Mouse (Mus musculus): ENCODE measurements around the gene Sh2d2a. TPM values are rescaled to one million over a fixed set of nuclear protein-coding genes. Genes with fewer than 3 reads are reported as not detected.

Sh2d2a gene
- polyA plus RNA-seq, 1 experiment from 2014 or later = not detected

GRCm38 (mm10) chr3:87829025-87829424 is 17.5 kb upstream of the Sh2d2a start:
- no peaks in the 10 kb centered on the region for H3K27me3 ChIP-seq
- no peaks in the 10 kb centered on the region for H3K9me3 ChIP-seq
- WGBS = 63% methylated on average over 10 of the region's 10 CpGs

GRCm38 (mm10) chr3:87832109-87832859 is 14.3 kb upstream of the Sh2d2a start:
- Histone ChIP-seq H3K27me3 (no peaks in the 10 kb centered on the region), H3K4me2 (replicated peaks) (no peak overlapping the region), H3K9me3 (no peaks in the 10 kb centered on the region), H3K4me3 (replicated peaks) (no peak overlapping the region), H3K4me1 (replicated peaks) (no peaks in the 10 kb centered on the region), H3K27ac (no peak overlapping the region), H3K9ac (replicated peaks) (no peak overlapping the region), H3K36me3 (no peaks in the 10 kb centered on the region)
- ATAC-seq = no peak
- 86% methylated on average over 7 of the region's 7 CpGs for WGBS

More at GRCm38 (mm10) chr3:87829025-87829424, 17.5 kb upstream of the Sh2d2a start:
- no peak for ATAC-seq
- Histone ChIP-seq H3K9ac (replicated peaks) (no peak overlapping the region), H3K4me2 (replicated peaks) (no peak overlapping the region), H3K27ac (no peak overlapping the region), H3K4me3 (replicated peaks) (no peak overlapping the region), H3K36me3 (no peaks in the 10 kb centered on the region), H3K4me1 (replicated peaks) (no peaks in the 10 kb centered on the region)

DNA sequence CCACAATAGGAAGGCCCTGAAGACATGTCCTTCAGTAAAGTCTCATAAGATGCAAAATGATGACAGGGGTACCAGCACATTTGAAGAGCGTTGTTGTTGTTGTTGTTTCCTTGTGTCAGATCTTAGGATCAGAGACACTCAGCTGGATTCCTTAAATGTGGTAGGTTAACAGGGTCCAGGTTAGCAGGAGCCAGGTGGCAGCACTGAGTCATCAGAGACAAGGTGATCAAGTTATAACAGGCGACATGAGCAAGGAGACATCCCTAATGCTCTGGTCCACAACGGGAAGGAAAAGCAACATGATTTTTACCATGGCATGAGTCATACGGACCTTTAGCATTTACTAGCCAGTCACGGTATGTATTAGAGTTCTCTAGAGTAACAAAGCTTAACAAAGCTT is 13.1 kb upstream of the Sh2d2a start:
- no peak overlapping the region for H3K4me2 ChIP-seq (replicated peaks)
- 71% methylated on average over 5 of the region's 5 CpGs for WGBS
- H3K9ac ChIP-seq (replicated peaks) = no peak overlapping the region
- no peaks in the 10 kb centered on the region for H3K9me3 ChIP-seq
- no peak for ATAC-seq
- no peak overlapping the region for H3K4me3 ChIP-seq (replicated peaks)
- no peaks in the 10 kb centered on the region for H3K36me3 ChIP-seq
- no peaks in the 10 kb centered on the region for H3K4me1 ChIP-seq (replicated peaks)
- H3K27ac ChIP-seq = no peak overlapping the region
- H3K27me3 ChIP-seq = no peaks in the 10 kb centered on the region

- Histone ChIP-seq H3K4me3 (replicated peaks) (no peak overlapping the region), H3K9ac (replicated peaks) (no peak overlapping the region), H3K27me3 (no peaks in the 10 kb centered on the region), H3K4me2 (replicated peaks) (no peak overlapping the region), H3K27ac (no peak overlapping the region), H3K9me3 (no peaks in the 10 kb centered on the region), H3K36me3 (no peaks in the 10 kb centered on the region), H3K4me1 (replicated peaks) (no peaks in the 10 kb centered on the region)
- 4% methylated on average over 4 of the region's 4 CpGs for WGBS
- ATAC-seq = no peak
Observed at GRCm38 (mm10) chr3:87838622-87839021, 7.9 kb upstream of the Sh2d2a start.

- Histone ChIP-seq H3K4me2 (replicated peaks) (no peak overlapping the region), H3K9me3 (no peaks in the 10 kb centered on the region), H3K4me1 (replicated peaks) (no peaks in the 10 kb centered on the region), H3K4me3 (replicated peaks) (no peak overlapping the region), H3K9ac (replicated peaks) (no peak overlapping the region), H3K27me3 (no peaks in the 10 kb centered on the region), H3K27ac (no peak overlapping the region), H3K36me3 (no peaks in the 10 kb centered on the region)
- no peak for ATAC-seq
Observed at GRCm38 (mm10) chr3:87840858-87841257, 5.7 kb upstream of the Sh2d2a start.

DNA sequence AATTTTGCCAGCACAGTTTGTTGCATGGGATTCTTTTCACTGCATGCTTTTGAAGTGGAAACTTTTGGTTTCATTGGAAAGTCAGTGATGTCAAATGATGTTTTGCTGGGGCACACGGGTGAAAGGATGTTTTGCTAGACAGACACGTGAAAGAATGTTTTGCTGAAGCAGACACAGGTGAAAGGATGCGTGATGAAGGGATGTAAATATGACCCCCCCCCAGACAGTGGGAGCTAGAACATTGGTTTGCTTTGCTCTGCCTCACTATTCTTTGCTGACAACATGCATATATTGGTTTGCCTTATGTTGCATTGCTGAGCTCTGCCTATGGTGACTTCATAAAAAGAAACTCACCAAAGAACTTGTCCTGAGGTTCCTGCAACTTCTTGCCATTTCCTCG is 1.6 kb upstream of the Sh2d2a start:
- Histone ChIP-seq H3K4me1 (replicated peaks) (no peaks in the 10 kb centered on the region), H3K9me3 (no peaks in the 10 kb centered on the region), H3K4me2 (replicated peaks) (no peak overlapping the region), H3K27me3 (no peaks in the 10 kb centered on the region), H3K27ac (no peak overlapping the region), H3K4me3 (replicated peaks) (no peak overlapping the region), H3K36me3 (no peaks in the 10 kb centered on the region), H3K9ac (replicated peaks) (no peak overlapping the region)
- ATAC-seq = no peak
- WGBS = 89% methylated on average over 4 of the region's 4 CpGs

- H3K9ac ChIP-seq (replicated peaks) = no peak overlapping the region
- H3K4me3 ChIP-seq (replicated peaks) = no peak overlapping the region
- no peak overlapping the region for H3K4me2 ChIP-seq (replicated peaks)
- H3K9me3 ChIP-seq = no peaks in the 10 kb centered on the region
- no peaks in the 10 kb centered on the region for H3K4me1 ChIP-seq (replicated peaks)
- no peak overlapping the region for H3K27ac ChIP-seq
- H3K27me3 ChIP-seq = no peaks in the 10 kb centered on the region
- no peaks in the 10 kb centered on the region for H3K36me3 ChIP-seq
- ATAC-seq = no peak
- 58% methylated on average over 4 of the region's 4 CpGs for WGBS
Observed at GRCm38 (mm10) chr3:87846186-87846585, 369 bp upstream of the Sh2d2a start.

- no peak for ATAC-seq
- Histone ChIP-seq H3K27me3 (no peaks in the 10 kb centered on the region), H3K27ac (no peak overlapping the region), H3K4me1 (replicated peaks) (no peaks in the 10 kb centered on the region), H3K36me3 (no peaks in the 10 kb centered on the region), H3K9me3 (no peaks in the 10 kb centered on the region), H3K4me2 (replicated peaks) (no peak overlapping the region), H3K9ac (replicated peaks) (no peak overlapping the region), H3K4me3 (replicated peaks) (no peak overlapping the region)
- WGBS = 77% methylated on average over 5 of the region's 5 CpGs
Observed at GRCm38 (mm10) chr3:87847680-87848079, 1.1 kb downstream of the Sh2d2a start.

GRCm38 (mm10) chr3:87849117-87849516 is 2.6 kb downstream of the Sh2d2a start:
- 89% methylated on average over 14 of the region's 14 CpGs for WGBS
- no peak overlapping the region for H3K4me2 ChIP-seq (replicated peaks)
- H3K36me3 ChIP-seq = no peaks in the 10 kb centered on the region
- H3K27ac ChIP-seq = no peak overlapping the region
- H3K9me3 ChIP-seq = no peaks in the 10 kb centered on the region
- ATAC-seq = no peak
- no peaks in the 10 kb centered on the region for H3K27me3 ChIP-seq
- H3K9ac ChIP-seq (replicated peaks) = no peak overlapping the region
- H3K4me1 ChIP-seq (replicated peaks) = peaks cover 10% of the 10 kb centered on the region
- no peak overlapping the region for H3K4me3 ChIP-seq (replicated peaks)

DNA sequence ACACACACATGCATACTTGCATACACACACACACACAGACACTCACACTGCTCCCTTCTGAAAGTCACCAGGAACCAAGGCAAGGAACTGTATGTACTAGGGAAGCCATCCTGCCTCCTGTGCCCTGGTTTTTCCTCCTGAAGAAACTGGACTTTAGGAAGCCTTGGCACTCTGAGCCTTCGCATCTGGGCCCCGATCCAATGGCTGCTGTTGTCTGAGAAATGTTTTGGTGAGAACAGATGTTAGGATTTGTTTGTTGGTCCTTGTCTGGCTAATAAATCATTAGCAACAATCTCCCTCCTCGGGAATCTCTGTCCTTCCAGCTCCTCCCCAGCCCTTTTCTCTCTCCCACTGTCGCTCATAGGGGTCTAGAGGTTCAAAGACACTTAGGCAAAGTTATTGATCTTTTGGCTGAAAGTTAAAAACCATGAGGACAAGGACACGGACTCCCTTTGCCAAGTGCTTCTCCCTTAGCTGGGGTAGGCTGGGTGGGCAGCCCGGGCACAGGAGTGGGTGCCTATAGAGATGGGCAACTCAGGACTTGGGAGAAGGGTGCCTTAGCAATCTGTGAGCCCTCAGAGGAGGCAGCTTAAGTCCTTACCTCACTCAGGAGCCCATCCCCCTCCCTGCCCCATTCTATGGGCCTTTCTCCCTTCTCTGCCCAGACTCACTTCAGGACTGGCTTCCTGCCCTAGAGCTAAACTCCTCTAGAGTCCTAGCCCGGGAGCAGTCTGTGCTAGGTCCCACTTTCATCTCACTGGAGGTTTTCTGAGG is 8.4 kb downstream of the Sh2d2a start:
- peaks cover 43% of the 10 kb centered on the region for H3K36me3 ChIP-seq
- 76% methylated on average over 7 of the region's 7 CpGs for WGBS
- no peak overlapping the region for H3K9ac ChIP-seq (replicated peaks)
- H3K4me3 ChIP-seq (replicated peaks) = no peak overlapping the region
- ATAC-seq = no peak
- no peaks in the 10 kb centered on the region for H3K9me3 ChIP-seq
- H3K27ac ChIP-seq = peak overlapping the region; percentile 25; the same call in 1 of the 2 replicates
- H3K27me3 ChIP-seq = no peaks in the 10 kb centered on the region
- H3K4me2 ChIP-seq (replicated peaks) = no peak overlapping the region
- H3K4me1 ChIP-seq (replicated peaks) = peaks cover 12% of the 10 kb centered on the region

DNA sequence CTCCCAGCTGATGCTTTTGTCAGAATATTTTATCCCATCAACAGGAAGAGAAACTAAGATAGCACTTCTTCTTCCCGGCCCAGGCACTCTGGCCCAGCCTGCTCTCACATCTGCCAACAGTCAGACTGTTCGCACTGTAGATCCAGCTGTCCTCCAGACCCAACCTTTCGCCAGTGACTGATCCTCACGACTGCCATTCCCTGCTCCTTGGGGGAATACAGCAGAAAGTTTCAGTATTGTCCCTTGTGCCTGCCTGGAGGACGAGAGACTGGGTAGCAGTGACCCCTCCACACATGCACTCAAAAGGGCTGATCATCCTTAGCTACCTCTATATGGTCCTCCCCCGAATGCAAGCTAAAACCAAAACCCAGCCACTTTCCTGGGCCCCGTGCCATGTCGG is 9.4 kb downstream of the Sh2d2a start:
- WGBS = 88% methylated on average over 8 of the region's 8 CpGs
- H3K27ac ChIP-seq = no peak overlapping the region
- H3K4me3 ChIP-seq (replicated peaks) = no peak overlapping the region
- H3K9ac ChIP-seq (replicated peaks) = no peak overlapping the region
- peaks cover 12% of the 10 kb centered on the region for H3K4me1 ChIP-seq (replicated peaks)
- no peak for ATAC-seq
- peaks cover 50% of the 10 kb centered on the region for H3K36me3 ChIP-seq
- no peak overlapping the region for H3K4me2 ChIP-seq (replicated peaks)
- no peaks in the 10 kb centered on the region for H3K9me3 ChIP-seq
- no peaks in the 10 kb centered on the region for H3K27me3 ChIP-seq

GRCm38 (mm10) chr3:87857666-87858065 is 11.1 kb downstream of the Sh2d2a start:
- peaks cover 12% of the 10 kb centered on the region for H3K4me1 ChIP-seq (replicated peaks)
- ATAC-seq = no peak
- no peaks in the 10 kb centered on the region for H3K27me3 ChIP-seq
- H3K9ac ChIP-seq (replicated peaks) = no peak overlapping the region
- no peak overlapping the region for H3K27ac ChIP-seq
- WGBS = 96% methylated on average over 8 of the region's 8 CpGs
- H3K4me3 ChIP-seq (replicated peaks) = no peak overlapping the region
- H3K9me3 ChIP-seq = no peaks in the 10 kb centered on the region
- H3K4me2 ChIP-seq (replicated peaks) = no peak overlapping the region
- peaks cover 66% of the 10 kb centered on the region for H3K36me3 ChIP-seq
